Mouse (Mus musculus): Measurements from ENCODE around the gene Brd3.

Gene Brd3

DNA sequence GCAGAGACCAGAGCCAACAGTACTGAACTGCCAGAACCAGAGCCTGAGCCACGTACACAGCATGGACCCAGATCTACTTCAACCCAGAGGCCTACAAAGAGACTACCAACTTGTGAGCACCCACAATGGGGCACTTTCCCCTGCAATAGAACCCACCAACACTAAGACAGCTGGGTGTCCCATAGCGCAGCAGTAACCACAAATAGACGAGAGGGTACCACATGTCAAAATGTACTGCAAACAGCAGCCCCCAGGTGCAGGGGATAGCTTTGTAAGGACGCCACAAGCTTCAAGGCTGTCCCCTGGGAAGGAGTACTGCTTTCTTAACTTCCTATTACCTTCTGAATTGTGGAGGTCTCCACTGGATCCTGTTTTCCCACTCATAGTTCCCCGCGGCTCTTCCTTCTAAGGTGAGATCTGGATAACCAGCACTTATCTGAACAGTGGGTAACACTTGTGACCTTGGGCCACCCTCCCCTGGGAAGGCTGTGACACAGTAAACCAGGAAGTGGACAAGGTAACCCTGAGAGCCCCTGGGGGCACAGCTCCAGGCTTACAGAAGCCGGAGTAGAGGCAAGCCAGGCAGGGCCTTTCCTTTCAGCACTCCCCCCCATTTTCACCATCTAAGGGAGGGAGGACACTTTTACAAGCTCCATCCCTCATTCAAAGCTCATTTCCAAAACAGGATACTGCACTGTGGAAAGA is 34.2 kb downstream of the Brd3 start:
- DNase-seq (ENCODE audit: extremely low read depth, low read depth, low spot score) = no peak

DNA sequence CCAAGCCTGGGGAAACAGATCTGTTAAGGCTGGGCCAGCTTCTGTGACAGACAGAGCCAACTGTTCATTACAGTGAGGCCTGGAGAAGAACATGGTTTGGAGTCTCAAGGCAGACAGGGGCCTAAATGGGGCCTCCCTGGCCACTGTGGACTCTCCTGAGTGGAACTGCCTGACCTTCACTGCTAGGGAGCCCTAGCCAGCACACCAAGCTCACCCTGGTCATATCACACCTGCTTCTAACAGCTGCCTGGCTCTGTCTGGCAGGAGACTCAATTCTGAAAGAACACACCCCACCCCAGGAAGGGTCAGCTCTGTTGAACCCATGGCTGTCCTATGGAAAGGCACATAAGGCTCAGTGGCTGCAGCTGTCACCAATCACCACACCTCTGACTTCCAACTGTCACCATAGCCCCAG is 36.3 kb downstream of the Brd3 start:
- DNase-seq (ENCODE audit: extremely low read depth, low read depth, low spot score) = no peak

DNA sequence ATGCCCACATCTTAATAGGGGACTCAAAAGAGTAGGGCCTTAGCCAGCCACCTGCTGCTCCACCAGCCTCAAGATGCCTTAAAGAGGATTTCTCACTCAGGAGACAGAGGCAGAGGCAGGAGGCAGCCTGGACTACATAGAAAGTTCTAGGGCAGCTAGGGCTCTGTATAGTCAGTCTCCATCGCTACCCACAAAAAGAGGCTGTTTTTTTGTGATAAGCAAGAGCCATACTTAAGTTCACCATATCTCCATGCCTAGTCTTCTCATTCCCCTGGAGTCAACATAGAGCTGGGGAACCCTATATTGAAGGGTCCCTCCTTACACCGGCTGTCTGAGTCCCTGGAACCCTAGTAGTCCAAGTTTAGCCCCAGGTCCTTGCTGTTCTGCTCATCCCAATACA is 36.9 kb downstream of the Brd3 start:
- no peak for DNase-seq (ENCODE audit: extremely low read depth, low read depth, low spot score)

DNA sequence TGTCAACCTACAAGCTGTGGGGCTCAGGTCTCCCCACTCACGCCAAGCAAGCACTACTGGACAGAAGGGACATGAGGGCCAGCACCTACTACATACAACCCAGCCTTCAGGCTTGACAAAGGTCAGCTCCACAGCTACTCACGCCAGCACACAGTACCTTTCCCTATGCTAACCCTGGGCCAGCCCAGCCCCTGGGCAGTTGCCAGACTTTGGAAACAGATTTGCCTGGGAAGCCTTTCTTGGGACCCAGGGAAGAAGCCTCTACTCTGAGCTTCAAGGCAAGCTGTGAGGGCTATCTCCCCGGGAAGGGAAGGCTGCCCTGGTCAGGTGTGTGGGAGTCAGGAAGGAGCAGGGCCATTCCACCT is 37.5 kb downstream of the Brd3 start:
- no peak for DNase-seq (ENCODE audit: extremely low read depth, low read depth, low spot score)

DNA sequence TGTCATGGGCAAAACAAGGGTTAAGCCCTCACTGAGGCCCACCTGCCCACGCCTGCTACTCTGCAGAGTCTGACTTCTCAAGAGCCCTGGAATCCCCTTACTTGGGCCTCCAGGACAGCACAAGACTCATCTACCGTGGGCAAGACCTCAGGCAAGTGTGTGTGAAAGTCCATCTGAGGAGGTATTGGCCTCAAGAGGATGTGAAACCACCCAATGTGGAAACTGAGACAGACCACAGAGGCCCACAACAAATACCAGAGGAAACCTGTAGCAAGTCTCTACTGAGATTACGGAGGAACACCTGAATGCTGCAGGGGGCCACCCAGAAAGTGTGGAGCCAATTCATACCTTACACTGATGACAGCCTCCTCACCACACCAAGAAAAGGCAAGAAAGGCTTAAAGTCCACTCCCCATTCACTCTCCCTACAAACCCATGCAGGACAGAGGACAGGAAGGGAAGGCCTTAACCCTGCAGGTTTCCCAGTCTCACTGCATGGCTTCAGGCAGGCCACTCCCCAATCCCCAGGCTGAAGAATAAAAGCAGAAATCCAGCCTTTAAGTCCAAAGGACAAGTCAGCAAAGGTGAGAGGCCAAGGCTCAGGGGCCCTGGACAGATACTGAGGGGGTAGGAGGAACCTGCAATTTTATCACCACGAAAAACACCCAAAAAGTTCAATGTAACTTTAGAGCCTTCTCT is 38.0 kb downstream of the Brd3 start:
- DNase-seq (ENCODE audit: extremely low read depth, low read depth, low spot score) = no peak

DNA sequence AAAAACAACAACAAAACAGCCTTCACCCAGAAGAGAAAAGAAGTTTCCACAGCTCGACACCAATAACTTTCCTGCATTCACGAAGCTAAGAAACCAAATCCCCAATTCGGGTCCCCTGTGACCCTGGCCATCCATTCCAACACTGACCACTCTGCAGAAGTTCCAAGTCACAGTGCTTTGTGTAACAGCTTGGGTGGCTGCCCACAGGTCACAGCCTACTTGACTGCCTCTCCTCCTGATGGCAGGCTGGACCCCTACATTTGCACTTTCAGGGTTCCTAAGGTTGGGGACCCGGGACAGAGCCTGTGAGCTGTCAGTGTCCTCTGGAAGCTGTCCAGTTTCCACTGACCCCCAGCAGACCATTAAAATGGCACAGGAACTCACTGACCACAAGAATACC is 44.6 kb downstream of the Brd3 start:
- DNase-seq (ENCODE audit: extremely low read depth, low read depth, low spot score) = no peak

DNA sequence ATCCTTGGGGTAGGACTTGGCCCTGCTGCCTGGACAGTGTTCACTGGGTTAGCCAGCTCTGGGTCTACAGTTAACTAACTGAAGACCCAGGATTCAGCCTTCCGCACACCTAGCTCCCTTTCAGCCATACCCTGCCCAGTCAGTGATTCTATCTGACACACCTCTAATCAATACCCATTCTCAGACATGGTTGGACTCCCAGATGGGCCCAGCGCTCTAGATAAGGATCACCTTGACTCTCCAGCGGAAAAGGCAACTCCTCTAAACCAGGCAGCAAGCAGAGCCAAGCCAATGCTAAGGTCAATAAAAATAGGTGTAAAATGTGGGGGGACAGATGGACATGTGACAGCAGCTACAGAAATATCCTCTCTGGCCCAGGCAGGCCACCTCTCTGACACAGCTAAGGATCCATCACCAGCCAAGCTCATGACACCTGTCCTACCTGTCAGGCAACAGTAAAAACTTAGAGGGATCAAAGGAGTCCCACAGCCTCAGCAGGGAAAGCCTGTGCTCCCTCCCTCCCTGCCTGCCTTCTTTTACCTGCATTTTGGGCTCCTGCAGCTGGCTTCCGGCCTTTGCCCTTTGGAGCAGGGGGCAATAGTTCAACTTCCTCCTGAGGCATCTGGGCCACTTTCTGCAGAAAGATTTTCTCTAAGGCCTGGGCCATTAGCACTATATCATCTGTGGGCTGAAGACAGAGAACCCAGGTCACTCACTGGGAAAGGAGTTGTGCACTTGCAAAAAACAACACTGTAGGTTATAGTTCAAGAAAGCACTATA is 45.4 kb downstream of the Brd3 start:
- no peak for DNase-seq (ENCODE audit: extremely low read depth, low read depth, low spot score)

DNA sequence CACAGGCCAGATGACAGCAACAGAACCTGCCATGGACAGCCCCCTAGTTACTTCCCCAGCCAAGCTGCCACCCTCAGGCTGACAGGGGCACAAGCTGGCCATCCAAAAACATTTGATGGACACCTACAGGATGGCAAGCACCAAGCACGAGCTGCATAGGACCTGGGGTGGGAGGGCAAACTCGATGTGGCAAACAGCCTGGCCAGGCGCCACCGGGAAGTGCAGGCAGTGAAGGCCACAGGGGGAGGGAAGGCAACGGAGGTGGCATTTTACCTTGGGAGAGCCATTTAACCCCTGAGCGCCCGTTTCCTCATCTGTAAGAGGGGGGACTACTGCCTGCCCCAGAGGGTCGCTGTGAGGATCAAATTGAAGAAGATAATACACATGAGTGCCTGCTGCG is 46.8 kb downstream of the Brd3 start:
- DNase-seq (ENCODE audit: extremely low read depth, low read depth, low spot score) = no peak

DNA sequence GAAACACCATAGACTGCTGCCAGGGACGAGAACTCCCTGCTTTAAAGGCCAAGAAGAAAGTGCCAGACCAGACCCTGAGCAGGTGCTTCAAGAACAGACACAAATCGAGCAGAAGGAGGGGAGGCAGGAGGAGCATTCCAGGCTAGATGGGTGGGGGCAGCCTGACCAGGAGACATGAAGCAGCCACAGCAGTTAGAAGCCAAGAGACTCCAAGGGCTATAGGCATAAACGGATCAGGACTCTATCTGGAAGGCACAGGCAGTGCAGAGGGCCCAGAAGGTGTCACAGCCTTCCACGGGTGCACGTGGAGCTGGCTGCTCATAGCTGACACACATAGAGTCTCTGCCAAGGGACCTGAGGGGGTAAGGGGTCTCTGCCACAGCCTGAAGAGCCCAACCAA is 47.3 kb downstream of the Brd3 start:
- no peak for DNase-seq (ENCODE audit: extremely low read depth, low read depth, low spot score)

DNA sequence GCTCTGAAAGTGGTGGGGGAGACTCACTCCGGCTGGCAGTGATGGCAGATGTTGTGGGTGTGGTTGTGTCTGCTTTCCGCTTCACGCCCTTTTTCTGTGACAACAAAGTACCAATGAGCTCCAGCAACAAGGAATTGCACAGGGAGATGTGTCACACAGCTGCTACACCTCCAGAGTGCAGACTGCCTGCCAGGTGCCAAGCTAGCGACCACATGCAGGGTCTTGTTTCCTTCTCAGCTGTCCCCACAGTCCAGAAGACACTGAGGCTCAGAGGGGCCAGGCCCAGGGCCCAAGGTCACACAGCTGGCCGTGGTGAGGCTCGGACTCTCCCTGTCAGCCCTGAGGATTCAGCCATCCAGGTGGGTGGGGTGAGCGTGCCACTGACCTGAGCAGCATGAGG is 47.7 kb downstream of the Brd3 start:
- DNase-seq (ENCODE audit: extremely low read depth, low read depth, low spot score) = no peak

DNA sequence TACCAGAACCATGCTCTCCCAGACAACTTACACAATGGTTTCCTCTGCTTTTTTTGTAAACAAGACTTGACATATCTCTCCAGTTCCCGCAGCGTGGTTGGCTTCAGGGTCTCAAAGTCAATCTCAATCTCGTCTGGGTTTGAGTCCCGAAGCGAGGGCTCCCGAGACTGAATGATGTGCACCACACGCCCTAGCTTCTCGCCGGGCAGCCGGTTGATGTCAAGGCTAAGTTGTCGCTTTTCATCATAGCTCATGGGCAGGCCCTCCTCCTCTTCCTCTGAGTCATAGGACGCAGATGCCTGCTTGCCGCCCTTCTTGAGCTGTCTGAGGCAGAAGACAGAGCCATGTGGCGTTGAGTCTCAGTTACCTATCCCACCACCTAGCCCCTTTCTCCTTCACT is 57.2 kb downstream of the Brd3 start:
- DNase-seq (ENCODE audit: extremely low read depth, low read depth, low spot score) = no peak

DNA sequence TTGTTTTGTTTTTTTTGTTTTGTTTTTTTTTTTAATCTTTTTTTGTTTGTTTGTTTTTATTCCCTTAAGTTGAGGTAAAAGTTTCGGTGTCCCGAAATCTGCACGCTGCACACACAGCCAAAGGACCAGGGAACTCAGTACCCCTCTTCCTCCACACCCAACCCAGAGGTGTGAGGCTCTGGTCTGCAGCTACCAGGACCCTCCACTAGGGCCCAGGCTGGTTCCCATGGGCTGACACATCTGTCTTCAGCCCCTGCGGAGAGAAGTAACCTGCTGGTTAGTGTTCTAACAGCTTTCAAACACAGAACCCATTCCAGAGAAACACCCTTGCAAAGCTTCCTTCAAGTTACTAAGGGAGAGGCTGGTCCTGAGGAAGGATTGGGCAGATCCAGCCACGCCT is 59.7 kb downstream of the Brd3 start:
- DNase-seq (ENCODE audit: extremely low read depth, low read depth, low spot score) = no peak

DNA sequence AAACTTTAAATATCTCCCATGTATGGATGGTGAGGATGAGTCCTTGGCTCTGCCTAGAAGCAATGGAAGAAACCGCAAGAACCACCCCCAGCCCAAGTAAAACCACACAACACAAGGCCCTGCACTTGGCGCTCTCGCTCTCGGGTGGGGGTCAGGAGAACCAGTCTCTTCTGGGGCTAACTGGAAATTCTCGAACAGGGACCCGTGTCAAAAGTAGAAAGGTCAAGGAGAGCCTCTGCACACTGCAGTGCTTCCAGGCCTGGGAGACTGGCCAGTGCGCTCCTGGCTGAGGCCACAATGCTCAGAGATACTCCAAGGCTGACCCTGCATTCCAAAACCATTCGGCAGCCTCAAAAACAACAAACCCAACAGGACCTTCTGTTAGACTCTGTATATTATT is 60.6 kb downstream of the Brd3 start:
- no peak for DNase-seq (ENCODE audit: extremely low read depth, low read depth, low spot score)

DNA sequence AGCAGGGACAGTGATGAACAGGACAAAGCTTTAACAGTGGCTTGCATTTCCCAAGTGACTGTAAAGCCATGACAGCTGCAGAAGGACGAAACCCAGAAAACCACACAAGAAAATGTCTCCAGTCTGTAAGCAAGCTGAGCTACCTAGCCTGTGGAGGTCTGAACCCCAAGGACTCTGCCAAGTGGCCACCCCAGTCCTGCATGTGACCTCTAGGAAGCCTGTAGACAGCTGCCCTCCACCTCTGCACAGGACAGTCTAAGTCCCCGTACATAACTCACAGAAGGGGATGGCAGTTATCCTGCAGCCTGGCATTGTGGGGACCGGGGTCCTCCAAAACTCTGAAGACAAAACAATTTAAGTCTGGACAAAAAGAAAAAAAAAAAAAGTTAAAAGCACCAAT is 61.6 kb downstream of the Brd3 start:
- no peak for DNase-seq (ENCODE audit: extremely low read depth, low read depth, low spot score)

DNA sequence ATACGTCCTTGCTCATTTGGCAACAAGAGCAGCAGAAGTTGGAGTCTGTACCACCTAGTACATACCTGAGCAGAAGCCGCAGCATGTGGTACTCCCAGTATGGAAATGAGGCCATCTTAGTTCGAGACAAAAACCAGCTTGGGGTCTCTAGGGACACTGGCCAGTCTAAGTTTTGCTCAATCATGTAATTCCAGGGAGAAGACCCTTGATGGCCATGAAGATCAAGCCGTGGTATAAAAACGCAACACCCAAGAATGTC is 64.1 kb downstream of the Brd3 start:
- no peak for DNase-seq (ENCODE audit: extremely low read depth, low read depth, low spot score)

DNA sequence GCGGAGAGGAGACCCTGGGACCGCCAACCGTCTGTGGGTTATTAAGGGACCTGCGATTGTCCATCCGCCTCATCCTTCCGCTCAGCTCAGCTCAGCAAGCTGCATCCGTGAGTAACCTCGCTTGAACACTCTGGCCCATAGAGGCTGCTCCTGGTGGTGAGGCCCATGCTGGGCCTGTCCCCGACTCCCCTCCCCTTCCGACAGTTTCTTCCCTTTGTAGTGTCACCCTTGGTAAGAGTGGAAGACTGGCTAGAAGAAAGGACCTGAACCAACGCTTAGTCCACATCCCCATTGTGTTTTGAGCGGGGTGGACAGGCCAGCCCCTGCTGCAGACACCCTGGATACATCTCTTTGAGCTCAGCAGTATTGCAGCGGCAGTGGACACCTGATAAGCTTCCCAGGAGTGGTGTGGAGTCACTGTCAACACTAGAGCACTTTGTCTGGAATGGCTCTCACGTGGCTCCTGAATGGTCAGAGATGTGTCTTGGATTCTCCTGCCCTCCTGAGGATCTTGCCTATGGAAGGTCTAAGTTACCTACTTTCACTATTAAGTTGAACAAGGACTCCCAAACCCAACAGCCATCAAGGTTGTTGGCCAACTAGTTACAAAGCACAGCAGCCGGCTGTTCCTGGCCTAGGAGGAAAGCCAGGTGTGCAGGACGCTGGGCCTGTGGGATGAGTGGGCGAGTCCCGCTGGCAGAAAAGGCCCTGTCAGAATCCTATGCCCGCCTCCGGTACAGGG is 64.6 kb downstream of the Brd3 start:
- DNase-seq (ENCODE audit: extremely low read depth, low read depth, low spot score) = no peak

DNA sequence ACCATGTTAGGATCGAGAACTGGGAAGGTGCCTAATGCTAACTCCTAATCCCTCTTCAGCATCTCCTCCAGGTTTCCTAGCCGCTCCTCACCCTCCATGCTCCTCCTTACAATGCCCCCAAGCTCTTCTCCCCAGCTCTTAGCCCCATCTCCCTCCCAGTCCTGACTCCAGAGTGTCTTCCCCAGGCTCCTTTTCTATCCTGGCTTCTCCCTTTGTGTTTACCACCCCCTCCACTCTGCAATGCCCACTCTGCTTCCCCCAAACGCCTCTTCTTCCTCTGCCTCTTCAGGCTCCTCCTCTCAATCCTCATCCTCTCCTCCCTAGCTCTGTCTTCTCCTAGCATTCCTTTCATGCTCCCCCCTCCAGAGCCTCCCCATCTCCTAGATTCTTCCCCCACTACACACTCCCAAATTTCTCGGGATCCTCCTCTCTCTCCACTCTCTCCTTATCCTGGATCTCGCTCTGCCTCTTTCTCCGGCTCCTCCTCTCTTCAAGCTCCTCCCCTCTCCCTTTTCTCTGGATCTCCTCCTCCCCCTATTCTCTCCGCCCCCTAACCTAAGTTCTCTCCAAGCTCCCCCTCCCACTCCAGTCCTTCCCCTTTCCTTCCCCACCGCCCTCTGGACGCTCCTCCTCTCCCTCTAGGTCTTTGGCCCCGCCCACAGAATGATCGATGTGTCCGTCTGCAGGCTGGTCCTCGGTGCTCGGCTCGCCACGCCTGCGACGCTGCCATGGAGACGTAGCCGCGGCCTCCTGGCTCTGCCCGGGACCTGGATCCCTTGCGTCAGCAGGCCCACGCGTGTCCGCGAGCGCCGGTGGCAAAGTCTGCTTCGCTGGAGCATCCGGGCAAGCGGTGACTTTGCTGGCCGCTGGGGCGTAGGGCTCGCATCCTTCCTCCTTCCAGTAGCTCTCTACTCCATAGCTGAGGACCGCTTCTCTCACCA is 65.4 kb downstream of the Brd3 start, which contains the start of gene Brd3os:
Brd3os (plus strand) TSS at position 558 of the 941 bp plus-strand sequence.
- peak; percentile 87 for DNase-seq (ENCODE audit: extremely low read depth, low read depth, low spot score)

DNA sequence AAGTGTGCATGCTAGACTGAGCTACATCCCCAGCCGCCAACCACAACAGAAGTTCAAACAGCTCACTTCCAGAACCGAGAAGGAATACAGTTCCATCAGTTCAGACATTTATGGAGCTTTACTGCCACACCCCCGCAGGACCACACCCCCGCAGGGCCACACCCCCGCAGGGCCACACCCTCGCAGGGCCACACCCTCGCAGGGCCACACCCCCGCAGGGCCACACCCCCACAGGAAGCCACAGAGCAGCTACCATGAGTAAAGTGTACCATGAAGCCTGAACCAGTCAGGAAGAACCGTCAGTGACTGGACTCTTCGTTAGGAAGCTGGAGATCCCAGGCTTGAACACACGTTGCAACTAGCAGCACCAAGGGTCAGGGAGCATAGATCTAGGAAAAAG is 69.2 kb downstream of the Brd3 start:
- no peak for DNase-seq (ENCODE audit: extremely low read depth, low read depth, low spot score)

DNA sequence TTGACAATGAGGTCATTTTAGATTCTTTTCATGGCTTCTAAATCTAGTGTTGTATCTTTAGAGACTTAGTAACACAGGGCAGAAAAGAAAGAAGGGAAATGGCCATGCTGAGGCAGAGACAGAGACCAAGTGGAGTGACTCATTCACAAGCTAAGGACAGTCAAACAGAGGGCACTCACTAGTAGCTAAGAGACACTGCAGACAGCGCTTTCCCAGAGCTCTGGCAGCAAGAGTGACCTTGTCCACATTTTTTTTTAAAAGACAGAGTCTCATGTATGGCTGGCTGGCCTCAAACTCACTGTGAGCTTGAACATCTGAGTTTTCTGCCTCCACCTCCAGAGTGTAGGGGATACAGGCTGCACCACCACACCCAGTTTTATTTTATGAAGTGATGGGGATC is 69.6 kb downstream of the Brd3 start:
- no peak for DNase-seq (ENCODE audit: extremely low read depth, low read depth, low spot score)

DNA sequence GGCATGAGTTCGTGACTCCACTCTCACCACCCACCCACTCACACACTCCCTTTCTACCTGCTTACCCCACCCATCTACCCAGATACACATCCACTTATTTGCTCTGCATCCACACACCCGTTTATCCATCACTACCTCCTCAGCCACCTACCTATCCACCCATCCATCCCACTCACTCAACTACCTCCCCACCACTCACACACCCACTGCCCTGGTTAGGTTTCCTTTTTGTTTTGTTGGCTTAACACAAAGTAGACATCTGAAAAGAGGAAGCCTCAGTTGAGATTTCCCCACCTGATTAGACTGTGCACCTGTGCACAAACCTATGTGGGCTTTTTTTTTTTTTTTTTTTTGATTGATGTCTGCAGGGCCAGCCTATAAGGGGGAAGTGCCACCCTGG is 74.9 kb downstream of the Brd3 start:
- no peak for DNase-seq (ENCODE audit: extremely low read depth, low read depth, low spot score)

DNA sequence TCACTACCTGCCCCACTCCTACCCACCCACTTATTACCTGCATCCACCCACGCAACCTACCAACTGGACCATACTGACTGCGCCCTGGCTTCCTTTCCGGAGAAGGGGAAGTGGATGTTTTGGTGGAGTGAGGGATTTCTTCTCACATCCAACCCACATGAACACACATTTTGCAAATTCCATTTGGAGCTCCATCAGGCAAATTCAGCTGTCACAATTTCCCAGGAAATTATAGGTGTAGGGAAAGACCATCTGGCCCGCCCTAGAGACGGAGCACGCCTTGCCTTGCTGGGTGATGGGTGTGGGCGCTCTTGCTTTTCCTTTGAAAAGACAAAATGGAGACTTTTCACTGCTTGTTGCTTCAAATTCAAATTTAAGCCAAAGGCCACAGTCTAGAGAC is 76.8 kb downstream of the Brd3 start:
- DNase-seq (ENCODE audit: extremely low read depth, low read depth, low spot score) = no peak
